Mouse (Mus musculus): ENCODE measurements around the gene Capns2. TPM values are rescaled to one million over a fixed set of nuclear protein-coding genes. Genes with fewer than 3 reads are reported as not detected.
A peak's percentile ranks its signal among the peaks of the same experiment; 100 is the strongest.
"Not testable (repeated sequence)": the region's sequence is repeated elsewhere in the genome, so short reads cannot be mapped to it uniquely, and the experiment has no call there.

The Capns2 gene
- not detected in 2 replicates for polyA plus RNA-seq (2012; ENCODE audit: insufficient read depth, insufficient read length, missing spikeins)

DNA sequence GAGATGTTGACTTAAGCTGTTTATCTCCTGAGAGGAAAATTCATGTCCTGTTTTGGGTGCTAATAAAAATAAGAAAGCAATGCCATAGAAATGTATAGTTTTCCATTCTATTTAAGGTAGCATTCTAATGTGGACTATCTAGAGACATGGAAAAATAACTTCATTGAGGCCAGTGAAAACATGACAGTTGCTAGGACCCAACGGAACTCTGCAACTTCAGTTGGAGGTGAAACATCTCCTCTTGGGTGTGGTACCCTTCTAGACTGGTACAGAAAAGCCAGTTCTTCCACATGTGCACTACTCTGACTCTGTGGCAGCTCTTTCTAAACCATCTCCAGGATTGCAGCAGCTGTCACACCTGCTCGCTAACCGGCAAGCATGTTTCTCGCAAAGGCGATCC lies at the start of gene Capns2:
TSS of gene Capns2 (plus strand) at position 301 of the 400 bp plus-strand sequence.
- Histone ChIP-seq H3K27ac (replicated peaks; ENCODE audit: low read depth, low read length) (no peak within 1 kb of the TSS), H3K4me1 (ENCODE audit: control insufficient read depth, insufficient read depth, insufficient read length, low read length) (no peaks in the 10 kb centered on the region), H3K4me3 (ENCODE audit: insufficient read depth, low read depth, low read length) (no peak within 1 kb of the TSS)

DNA sequence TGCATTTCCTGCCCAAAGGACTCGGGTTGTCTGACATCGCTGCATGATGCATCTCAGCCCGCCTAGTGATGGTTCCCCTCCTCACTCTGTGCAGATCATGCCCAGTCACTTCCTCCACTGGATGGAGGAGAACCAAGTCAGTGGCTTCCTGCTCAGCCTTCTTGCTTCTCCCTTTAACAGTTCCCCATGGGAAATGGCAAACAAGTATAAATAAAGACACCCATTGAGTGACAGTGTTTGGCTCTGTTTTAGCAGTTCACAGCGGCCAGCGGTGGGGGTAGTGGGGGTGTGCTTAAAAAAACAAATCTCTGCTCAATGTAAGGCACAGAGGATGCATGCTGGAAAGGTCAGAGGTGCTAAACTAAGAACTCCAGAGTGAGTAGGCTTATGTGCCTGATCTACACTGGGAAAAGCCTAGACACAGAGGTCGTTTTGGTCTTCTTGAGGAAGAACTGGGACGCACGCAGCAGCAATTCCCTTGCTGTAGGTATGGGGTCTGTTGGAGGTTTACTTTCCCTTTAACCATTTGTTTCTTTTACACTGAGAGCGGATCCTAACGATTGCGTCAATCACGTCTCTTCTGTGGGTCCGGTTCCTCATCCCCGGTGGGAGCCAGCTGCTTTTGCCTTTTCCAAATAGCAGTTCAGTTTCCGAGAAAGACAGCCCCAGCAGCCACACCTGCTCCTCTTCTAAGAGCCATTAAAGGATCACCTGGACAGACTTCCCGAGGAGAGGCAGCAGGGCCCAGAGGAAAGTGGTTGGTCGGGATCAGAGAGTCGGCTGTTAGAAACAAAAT lies 47.8 kb upstream of the Capns2 start:
- Histone ChIP-seq H3K27ac (replicated peaks; ENCODE audit: low read depth, low read length) (0 out of 2 replicates have a peak overlapping the region, but pooled peaks have one; percentile 25), H3K4me1 (ENCODE audit: control insufficient read depth, insufficient read depth, insufficient read length, low read length) (no peaks in the 10 kb centered on the region), H3K4me3 (ENCODE audit: insufficient read depth, low read depth, low read length) (no peak overlapping the region)

DNA sequence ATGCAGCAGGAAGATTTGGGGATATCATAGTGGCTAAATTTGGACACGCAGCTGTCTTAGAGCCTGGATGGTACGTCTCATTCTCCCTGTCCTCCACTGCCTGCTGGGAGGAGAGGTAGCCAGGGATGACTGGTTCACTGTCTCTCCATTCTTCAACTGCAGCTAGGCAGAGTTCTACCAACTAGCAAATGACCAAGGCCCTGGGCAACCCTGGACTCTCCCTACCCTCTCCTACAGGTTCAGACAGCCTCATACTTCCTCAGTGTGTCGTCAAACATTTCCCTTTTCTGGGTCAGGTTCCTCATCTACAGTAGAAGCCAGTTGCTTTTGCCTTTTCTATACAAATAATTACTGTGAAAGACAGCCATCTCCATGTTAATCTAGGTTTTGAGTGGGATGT lies 46.5 kb upstream of the Capns2 start:
- H3K4me1 ChIP-seq (ENCODE audit: control insufficient read depth, insufficient read depth, insufficient read length, low read length) = no peaks in the 10 kb centered on the region
- H3K4me3 ChIP-seq (ENCODE audit: insufficient read depth, low read depth, low read length) = no peak overlapping the region
- no peak overlapping the region for H3K27ac ChIP-seq (replicated peaks; ENCODE audit: low read depth, low read length)

DNA sequence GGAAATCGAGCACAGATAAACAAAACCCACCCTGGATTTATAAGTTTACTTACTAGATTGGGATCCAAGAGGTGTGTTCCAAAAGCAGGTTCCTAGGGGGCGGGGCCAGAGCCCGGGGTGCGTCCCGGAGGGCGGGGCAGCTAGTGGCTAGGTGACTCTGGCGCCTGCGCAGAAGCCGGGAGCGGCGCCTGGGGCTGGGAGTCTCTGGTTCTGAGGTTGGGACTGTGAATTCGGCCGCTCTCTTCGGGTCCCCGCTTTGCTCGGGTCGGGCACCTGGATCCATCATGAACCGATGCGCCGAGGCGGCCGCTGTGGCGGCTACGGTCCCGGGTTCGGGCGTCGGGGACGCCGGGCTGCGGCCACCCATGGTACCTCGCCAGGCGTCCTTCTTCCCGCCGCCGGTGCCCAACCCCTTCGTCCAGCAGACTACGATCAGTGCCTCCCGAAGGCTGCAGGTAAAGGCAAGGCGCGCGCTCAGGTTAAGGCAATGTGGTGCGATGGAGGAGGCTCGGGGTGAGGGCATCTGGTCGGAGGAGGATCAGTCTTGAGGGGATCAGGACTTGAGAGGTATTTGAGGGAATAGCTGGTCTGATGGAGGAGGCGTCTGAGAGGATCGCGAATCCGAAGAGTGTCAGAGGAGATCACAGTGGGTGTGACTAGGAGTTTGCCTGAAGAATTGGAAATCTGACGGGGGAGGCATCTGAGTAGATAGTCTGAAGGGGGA lies 45.9 kb upstream of the Capns2 start, which contains the start of gene Lpcat2:
TSS of gene Lpcat2 (plus strand) at position 169 of the 724 bp plus-strand sequence.
- Histone ChIP-seq H3K4me3 (ENCODE audit: insufficient read depth, low read depth, low read length) (peak within 1 kb of the TSS; percentile 55), H3K27ac (replicated peaks; ENCODE audit: low read depth, low read length) (no peak within 1 kb of the TSS), H3K4me1 (ENCODE audit: control insufficient read depth, insufficient read depth, insufficient read length, low read length) (no peaks in the 10 kb centered on the region)

DNA sequence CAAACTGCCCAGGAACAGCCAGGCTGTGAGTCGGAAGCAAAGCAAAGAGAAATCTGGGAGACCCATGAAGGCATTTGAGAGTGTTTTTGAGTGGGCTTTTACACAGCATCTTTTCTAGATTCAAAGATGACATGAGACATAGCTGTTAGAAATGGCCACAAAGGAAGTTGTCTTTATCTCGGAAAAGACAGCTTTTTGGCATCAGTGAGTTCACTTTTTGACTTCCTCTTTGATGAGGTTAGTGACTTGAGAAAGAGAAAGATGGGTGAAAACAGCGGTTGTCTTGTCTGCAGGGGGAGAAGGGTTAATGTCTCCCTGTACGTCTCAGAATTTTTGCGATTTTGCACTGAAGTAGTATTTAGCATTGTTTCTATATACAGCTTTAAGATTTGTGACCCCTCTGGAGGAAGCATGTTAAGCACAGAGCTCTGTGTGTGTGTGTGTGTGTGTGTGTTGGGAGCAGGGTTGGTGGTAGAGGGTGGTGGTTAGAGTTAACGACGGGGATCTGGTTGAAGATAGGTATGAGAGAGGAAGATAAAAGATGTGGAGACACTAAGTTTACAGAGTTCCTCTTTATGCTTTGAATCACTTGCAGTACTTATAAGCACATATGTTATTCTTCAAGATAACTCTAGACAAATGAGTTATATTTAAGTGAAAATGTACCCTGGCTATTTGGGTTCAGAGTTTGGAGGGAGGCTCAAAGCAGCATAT lies 44.8 kb upstream of the Capns2 start:
- H3K27ac ChIP-seq (replicated peaks; ENCODE audit: low read depth, low read length) = no peak overlapping the region
- H3K4me1 ChIP-seq (ENCODE audit: control insufficient read depth, insufficient read depth, insufficient read length, low read length) = no peaks in the 10 kb centered on the region
- 0 out of 2 replicates have a peak overlapping the region, but pooled peaks have one; percentile 55 for H3K4me3 ChIP-seq (ENCODE audit: insufficient read depth, low read depth, low read length)

DNA sequence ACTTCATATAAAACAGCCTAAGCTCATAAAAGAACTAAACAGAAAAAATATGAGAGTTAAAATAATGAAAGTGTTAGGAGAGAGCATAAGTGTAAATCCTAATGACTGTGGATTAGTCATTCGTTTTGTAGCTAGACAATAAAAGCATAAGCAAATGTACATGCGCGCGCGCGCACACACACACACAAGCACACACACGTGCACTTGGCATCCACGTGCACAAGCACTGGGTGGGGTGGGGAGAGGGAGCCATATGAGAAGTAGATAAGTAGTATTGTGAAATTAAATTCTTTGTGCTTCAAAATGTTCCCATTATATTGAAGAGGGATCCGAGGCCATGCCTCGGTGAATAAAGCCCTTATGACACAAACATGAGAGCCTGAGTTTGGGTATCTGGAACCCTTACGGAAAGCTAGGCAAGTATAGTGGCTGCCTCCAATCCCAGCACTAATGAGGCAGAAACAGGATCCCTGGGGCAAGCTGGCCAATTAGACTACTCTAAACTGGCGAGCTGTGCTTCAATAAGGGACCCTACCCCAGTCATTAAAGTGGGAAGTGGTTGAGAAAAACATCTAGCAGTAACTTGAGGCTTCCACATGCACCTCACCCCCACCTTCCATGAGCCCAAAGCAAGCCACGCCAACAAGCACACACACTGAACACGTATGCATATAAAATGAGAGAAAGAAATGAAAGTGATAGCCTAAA lies 42.6 kb upstream of the Capns2 start:
- Histone ChIP-seq H3K27ac (replicated peaks; ENCODE audit: low read depth, low read length) (no peak overlapping the region), H3K4me3 (ENCODE audit: insufficient read depth, low read depth, low read length) (no peak overlapping the region), H3K4me1 (ENCODE audit: control insufficient read depth, insufficient read depth, insufficient read length, low read length) (no peaks in the 10 kb centered on the region)

DNA sequence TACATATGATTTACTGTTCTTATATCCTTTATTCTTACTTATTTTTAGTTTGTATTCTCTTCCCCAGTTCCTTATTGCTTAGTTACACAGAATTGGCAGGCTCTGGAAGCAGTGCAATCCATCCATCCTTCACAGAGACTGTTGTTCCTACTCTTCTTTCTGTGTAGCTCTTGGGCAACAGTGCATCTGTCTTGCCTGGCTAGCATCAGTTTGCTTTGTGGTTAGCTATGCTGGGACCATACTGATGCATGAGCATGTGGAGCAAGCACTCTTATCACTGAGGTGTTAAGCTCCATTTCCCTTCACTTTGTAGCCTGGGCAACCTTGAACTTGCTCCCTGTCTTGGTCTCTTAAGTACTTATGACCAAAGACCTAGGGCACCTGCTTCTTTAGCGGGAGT lies 39.2 kb upstream of the Capns2 start:
- Histone ChIP-seq H3K27ac (replicated peaks; ENCODE audit: low read depth, low read length) (no peak overlapping the region), H3K4me1 (ENCODE audit: control insufficient read depth, insufficient read depth, insufficient read length, low read length) (no peaks in the 10 kb centered on the region), H3K4me3 (ENCODE audit: insufficient read depth, low read depth, low read length) (no peak overlapping the region)

DNA sequence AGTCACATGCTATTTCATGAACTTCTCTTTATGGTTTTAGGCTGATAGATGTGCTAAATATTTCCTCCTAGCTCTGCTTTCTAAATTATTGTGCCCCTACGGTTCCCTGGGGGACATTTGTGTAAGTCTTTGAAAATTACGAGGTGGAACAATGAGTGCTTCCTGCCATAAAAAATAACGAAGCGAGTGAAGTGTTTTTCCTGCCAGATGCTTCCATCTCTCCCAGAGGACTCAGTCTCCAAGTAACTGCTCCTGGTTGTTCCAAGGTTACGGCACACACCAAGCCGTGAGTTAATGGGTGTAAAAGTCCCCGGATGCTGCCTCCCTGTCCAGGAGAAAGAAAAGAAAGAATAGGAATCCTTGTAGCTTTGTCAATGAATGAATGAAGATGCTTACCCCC lies 30.9 kb upstream of the Capns2 start:
- Histone ChIP-seq H3K4me3 (ENCODE audit: insufficient read depth, low read depth, low read length) (no peak overlapping the region), H3K27ac (replicated peaks; ENCODE audit: low read depth, low read length) (no peak overlapping the region), H3K4me1 (ENCODE audit: control insufficient read depth, insufficient read depth, insufficient read length, low read length) (no peaks in the 10 kb centered on the region)

DNA sequence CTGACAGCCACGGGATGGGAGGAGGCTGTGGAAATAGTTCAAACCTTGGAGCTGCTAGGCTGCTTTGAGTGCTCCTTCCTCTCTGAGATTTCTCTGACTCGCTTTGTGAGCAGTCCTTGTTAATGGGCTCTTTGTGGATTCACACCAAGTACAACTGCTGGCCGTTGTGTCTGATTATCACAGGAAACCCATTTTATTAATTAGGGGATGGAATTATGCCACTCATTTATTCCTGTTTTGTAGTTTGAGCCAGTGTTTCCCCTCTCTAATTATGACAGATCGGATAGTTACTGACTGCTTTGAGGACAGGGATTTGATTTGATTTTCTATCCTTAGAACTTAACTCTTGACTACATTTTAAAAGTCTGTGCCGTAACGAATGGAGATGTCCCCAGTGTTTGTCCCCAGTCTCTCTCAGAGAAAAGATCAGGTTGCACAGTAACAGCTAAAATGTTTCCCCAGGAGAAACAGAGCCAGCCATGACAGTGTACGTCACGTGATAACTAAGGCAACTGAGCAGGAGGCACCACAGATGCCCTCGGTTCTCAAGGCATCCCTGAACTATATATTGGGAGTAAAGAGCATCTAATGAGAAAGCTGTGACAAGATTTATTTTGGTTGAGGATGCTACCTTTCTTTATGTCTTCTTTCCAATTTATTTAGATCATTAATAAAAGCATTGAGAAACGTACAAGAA lies 29.0 kb upstream of the Capns2 start:
- H3K4me3 ChIP-seq (ENCODE audit: insufficient read depth, low read depth, low read length) = no peak overlapping the region
- H3K4me1 ChIP-seq (ENCODE audit: control insufficient read depth, insufficient read depth, insufficient read length, low read length) = no peaks in the 10 kb centered on the region
- H3K27ac ChIP-seq (replicated peaks; ENCODE audit: low read depth, low read length) = no peak overlapping the region

DNA sequence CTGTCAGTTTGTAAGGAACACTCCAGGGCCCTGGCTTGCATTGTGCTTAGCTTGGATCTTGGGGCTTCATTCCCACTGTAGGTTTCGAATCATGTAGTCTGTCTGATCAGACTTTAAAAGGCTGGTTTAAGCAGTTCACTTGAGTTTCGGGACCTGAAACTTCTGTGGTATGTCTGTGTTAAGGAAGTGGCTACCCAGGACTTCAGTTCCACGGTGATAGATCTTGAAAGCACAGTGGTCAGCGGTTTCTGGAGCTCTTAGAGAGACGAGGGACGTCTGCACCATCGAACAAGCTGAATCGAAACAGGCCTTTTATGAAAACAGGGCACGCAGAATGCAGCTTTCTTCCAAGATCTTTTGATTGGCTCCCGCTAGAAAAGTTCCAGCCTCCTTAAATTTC lies 25.4 kb upstream of the Capns2 start:
- H3K27ac ChIP-seq (replicated peaks; ENCODE audit: low read depth, low read length) = no peak overlapping the region
- no peaks in the 10 kb centered on the region for H3K4me1 ChIP-seq (ENCODE audit: control insufficient read depth, insufficient read depth, insufficient read length, low read length)
- H3K4me3 ChIP-seq (ENCODE audit: insufficient read depth, low read depth, low read length) = no peak overlapping the region

DNA sequence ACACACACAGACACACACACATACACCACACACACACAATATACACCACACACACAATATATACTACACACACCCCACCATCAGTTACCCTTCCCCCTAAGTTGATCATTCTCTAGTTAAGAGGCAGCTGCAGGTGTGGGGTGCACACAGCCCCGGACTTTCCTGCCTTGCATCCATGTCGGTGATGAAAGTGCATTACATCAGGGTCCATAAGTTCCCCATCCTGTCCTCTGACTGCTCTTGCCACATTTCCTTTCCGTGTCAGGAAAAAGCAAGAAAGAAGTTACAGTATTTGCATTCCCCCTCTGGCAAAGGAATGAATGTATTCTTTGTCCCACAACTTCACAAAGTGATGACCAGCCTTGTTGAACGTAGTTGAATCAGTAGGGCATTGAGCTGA lies 20.0 kb upstream of the Capns2 start:
- H3K4me3 ChIP-seq (ENCODE audit: insufficient read depth, low read depth, low read length) = no peak overlapping the region
- no peaks in the 10 kb centered on the region for H3K4me1 ChIP-seq (ENCODE audit: control insufficient read depth, insufficient read depth, insufficient read length, low read length)
- H3K27ac ChIP-seq (replicated peaks; ENCODE audit: low read depth, low read length) = no peak overlapping the region

DNA sequence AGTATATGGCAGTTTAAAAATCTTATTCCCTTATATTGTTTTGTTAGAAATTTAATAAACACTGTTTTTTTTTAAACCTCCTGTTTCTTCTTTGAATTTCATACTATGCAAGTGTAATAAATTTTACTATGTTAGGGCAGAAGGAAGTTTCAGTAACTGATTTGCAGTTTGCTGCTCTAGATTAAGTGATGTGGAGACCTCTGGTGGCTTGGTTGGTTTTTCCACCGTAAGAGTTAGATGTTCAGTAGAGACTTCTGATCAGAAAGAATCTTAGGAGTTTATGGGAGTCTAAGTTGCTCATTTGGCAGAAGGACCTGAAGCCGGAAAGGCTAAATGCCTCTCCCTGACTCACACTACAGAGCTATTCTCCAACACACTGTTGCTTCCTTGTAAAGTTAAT lies 17.4 kb upstream of the Capns2 start:
- Histone ChIP-seq H3K4me1 (ENCODE audit: control insufficient read depth, insufficient read depth, insufficient read length, low read length) (no peaks in the 10 kb centered on the region), H3K4me3 (ENCODE audit: insufficient read depth, low read depth, low read length) (no peak overlapping the region), H3K27ac (replicated peaks; ENCODE audit: low read depth, low read length) (no peak overlapping the region)

DNA sequence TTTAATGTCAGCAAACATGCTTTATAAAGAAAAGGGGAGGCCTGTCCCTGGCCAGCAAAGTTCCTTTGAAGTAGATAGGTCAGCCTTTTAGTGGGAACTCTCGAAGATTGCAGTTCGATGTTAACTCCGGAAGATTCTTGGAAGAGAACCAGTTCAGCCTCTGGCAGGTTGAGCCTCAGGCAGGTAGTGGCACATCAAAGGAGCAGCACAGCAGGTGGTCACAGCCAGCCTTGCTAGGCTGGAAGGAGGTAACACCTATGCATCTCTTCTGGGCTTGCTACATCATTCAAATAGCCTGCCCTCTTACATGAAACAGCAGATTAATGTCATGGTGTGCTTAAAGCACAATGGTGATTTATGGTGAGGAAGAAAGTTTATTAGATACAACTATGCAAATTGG lies 9.0 kb upstream of the Capns2 start:
- not testable (repeated sequence) for H3K4me3 ChIP-seq (ENCODE audit: insufficient read depth, low read depth, low read length); H3K4me1 ChIP-seq (ENCODE audit: control insufficient read depth, insufficient read depth, insufficient read length, low read length); H3K27ac ChIP-seq (replicated peaks; ENCODE audit: low read depth, low read length)

DNA sequence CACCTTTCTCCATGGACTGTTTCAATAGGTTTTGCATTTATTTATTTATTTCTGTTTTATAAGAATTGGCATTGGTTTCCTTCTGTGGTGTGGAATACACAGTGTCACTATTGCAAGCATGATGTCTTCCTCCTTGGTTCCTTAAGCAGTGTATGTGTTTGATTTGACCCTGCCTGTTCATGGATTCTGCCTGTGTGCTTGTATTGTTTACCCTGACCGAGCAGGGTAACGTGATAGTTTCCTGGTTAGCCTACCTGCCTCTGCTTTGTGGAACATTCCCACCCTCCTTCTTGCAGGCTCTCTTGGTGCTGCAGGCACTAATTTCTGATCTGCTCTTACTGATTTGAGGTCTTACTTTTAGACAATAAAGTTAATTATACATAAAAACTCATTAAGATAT lies 7.3 kb upstream of the Capns2 start:
- no peak overlapping the region for H3K4me3 ChIP-seq (ENCODE audit: insufficient read depth, low read depth, low read length)
- no peak overlapping the region for H3K27ac ChIP-seq (replicated peaks; ENCODE audit: low read depth, low read length)
- no peaks in the 10 kb centered on the region for H3K4me1 ChIP-seq (ENCODE audit: control insufficient read depth, insufficient read depth, insufficient read length, low read length)

Data from brown adipose tissue, adult 24 weeks (tissue).